Mouse (Mus musculus) brain, embryonic 14.5 days (tissue): ENCODE data around the gene Lef1.
A peak's percentile ranks its signal among the peaks of the same experiment; 100 is the strongest.

ENCODE experiments used
- CTCF ChIP-seq: fragments of 200-500 bp; IDR thresholded peaks from 2 replicates; pipeline ENCODE4 v1.5.1; 2012; ENCODE audit warnings: inconsistent platforms, mild to moderate bottlenecking, moderate library complexity, borderline replicate concordance; ENCODE audit not compliant: insufficient read depth, insufficient read length; ENCODE audit errors: extremely low read depth
- POLR2A ChIP-seq: fragments of 200-500 bp; IDR thresholded peaks from 2 replicates; pipeline ENCODE4 v1.6.1; 2012; ENCODE audit warnings: mild to moderate bottlenecking, inconsistent platforms, borderline replicate concordance; ENCODE audit not compliant: poor library complexity, insufficient read depth, insufficient read length, severe bottlenecking; ENCODE audit errors: extremely low read depth

GRCm38 (mm10) chr3:131237785-131238633 is 127.7 kb downstream of the Lef1 start:
- TF ChIP-seq POLR2A = no peak
- TF ChIP-seq CTCF = peak; percentile 92
